Mouse (Mus musculus) lung, adult 10 weeks (tissue): ENCODE measurements around the gene Med27. TPM values are rescaled to one million over a fixed set of nuclear protein-coding genes. Genes with fewer than 3 reads are reported as not detected.

Source experiments
- polyA plus RNA-seq: library from polyadenylated mRNA; stranded (reverse); fragments of 350-450 nt; fragmentation: Illumina TruSeq; extraction: RNeasy Lipid Tissue Mini Kit (QIAGEN cat#74804); gene quantifications from one replicate; pipeline ENCODE4 v1.2.3, GENCODE M21; 2014; ENCODE audit warnings: low read depth, low replicate concordance; ENCODE audit not compliant: insufficient read depth

Gene Med27
- 24.4 TPM for polyA plus RNA-seq

DNA sequence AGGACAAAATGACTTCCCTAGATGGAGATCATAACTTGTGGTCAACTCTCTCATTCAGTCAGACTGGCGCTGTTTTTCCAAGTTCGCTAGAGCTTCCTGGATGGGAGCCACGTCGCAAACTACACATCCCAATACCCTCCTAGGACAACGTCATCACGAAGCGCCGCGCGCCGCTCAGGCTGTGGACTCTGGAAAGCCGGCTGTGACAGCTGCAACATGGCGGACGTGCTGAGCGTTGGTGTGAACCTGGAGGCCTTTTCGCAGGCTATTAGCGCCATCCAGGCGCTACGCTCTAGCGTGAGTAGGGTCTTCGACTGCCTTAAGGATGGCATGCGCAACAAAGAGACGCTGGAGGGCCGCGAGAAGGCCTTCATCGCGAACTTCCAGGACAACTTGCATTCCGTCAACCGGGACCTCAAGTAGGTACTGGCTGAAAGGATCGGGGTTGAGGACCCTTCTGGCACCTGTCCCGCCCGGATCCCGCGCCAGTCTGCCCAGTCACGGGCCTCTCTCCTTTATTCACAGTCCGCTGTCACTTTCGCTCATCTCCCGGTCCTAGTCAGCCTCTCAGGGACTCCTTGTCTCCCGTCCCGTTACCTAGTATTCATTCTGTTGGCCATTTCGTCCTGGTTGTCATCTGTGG lies at the start of gene Med27:
Med27 (plus strand) TSS at position 191 of the 643 bp plus-strand sequence.

Other genes starting within 250 kb of the Med27 start
- 5.6 TPM for gene Setx, start 222.6 kb upstream of the Med27 start, polyA plus RNA-seq
- gene Ntng2, start 93.8 kb upstream of the Med27 start, polyA plus RNA-seq, result 6.1 TPM